In genomic region chr6:46861076-46861475, GRCm38 (mm10) we compare ENCODE assay signal across 20 mouse cellular contexts.
DNase-seq lines count a peak whose midpoint lies in the region; ATAC-seq and TF ChIP-seq lines count a peak whose summit lies in the region.
"Had no signal": no experiment of that assay in that cellular context is flagged by ENCODE, and none has a peak within 500 bp of the region (broad histone marks: within the 10 kb centered on the region; RNA-seq: fewer than 3 reads in every experiment).

No protein-coding gene starts in this region.

- no peak overlapping the region for H3K27ac ChIP-seq in hindbrain, embryonic 11.5 days (ENCODE audit: low read depth, low read length)
- H3K27ac ChIP-seq in hindbrain, postnatal 0 days = no peak overlapping the region
- H3K27ac ChIP-seq in midbrain, embryonic 14.5 days (replicated peaks; ENCODE audit: low read depth, low read length) = no peak overlapping the region; the same call in 1 of the 2 replicates
- H3K27ac ChIP-seq in midbrain, embryonic 11.5 days (ENCODE audit: low read depth, low read length) = no peak overlapping the region
- H3K27ac ChIP-seq in intestine, embryonic 16.5 days (ENCODE audit: low read length) = no peak overlapping the region
- no peak overlapping the region for H3K27ac ChIP-seq in embryonic facial prominence, embryonic 10.5 days (replicated peaks)
- H3K27ac ChIP-seq: forebrain, embryonic 13.5 days; limb, embryonic 10.5 days; lung, embryonic 15.5 days; midbrain, embryonic 12.5 days had no signal

- peak; percentile 4 for DNase-seq in hindbrain, embryonic 11.5 days (ENCODE audit: low spot score)
- no peak for DNase-seq in hindbrain, postnatal 0 days (ENCODE audit: low spot score)
- peak; percentile 31 for DNase-seq in midbrain, embryonic 14.5 days
- DNase-seq in midbrain, embryonic 11.5 days (ENCODE audit: low spot score, missing footprints) = no peak
- DNase-seq in embryo, embryonic 9.5 days (ENCODE audit: extremely low spot score) = peak; percentile 2
- no peak for DNase-seq in embryonic facial prominence, embryonic 10.5 days (ENCODE audit: low spot score)
- DNase-seq: adrenal gland, adult 2 months; cerebellum, adult 9-11 months; gastrocnemius, postnatal 25 days; heart, postnatal 14 days; kidney, postnatal 36 days; layer of hippocampus, adult 9-11 months; thymus, postnatal 14 days had no signal

- H3K9ac ChIP-seq in hindbrain, embryonic 11.5 days (ENCODE audit: low read depth, low read length) = no peak overlapping the region
- H3K9ac ChIP-seq in hindbrain, postnatal 0 days (replicated peaks; ENCODE audit: low read length) = no peak overlapping the region
- H3K9ac ChIP-seq in midbrain, embryonic 14.5 days (replicated peaks; ENCODE audit: low read length) = no peak overlapping the region
- no peak overlapping the region for H3K9ac ChIP-seq in midbrain, embryonic 11.5 days (ENCODE audit: low read length)
- no peak overlapping the region for H3K9ac ChIP-seq in intestine, embryonic 16.5 days (ENCODE audit: low read depth, low read length)
- H3K9ac ChIP-seq: forebrain, embryonic 13.5 days; lung, embryonic 15.5 days; midbrain, embryonic 12.5 days had no signal

- 10% methylated on average over 5 of the region's 5 CpGs for WGBS in hindbrain, embryonic 11.5 days
- 16% methylated on average over 5 of the region's 5 CpGs for WGBS in hindbrain, postnatal 0 days
- WGBS in midbrain, embryonic 14.5 days = 8% methylated on average over 5 of the region's 5 CpGs
- WGBS in midbrain, embryonic 11.5 days = 7% methylated on average over 5 of the region's 5 CpGs
- 19% methylated on average over 5 of the region's 5 CpGs for WGBS in intestine, embryonic 16.5 days
- WGBS in embryonic facial prominence, embryonic 10.5 days = 15% methylated on average over 5 of the region's 5 CpGs

- H3K4me1 ChIP-seq in hindbrain, embryonic 11.5 days (replicated peaks; ENCODE audit: control insufficient read depth, insufficient read depth, low read length) = no peaks in the 10 kb centered on the region
- no peaks in the 10 kb centered on the region for H3K4me1 ChIP-seq in hindbrain, postnatal 0 days (ENCODE audit: insufficient read depth, low read length)
- H3K4me1 ChIP-seq in midbrain, embryonic 14.5 days (ENCODE audit: control insufficient read depth, insufficient read depth, low read length) = peaks cover 4% of the 10 kb centered on the region; the same call in 1 of the 2 replicates
- H3K4me1 ChIP-seq in midbrain, embryonic 11.5 days (ENCODE audit: control insufficient read depth, insufficient read depth, low read length) = no peaks in the 10 kb centered on the region
- 0 out of 2 replicates have a peak, but pooled peaks cover 2% of the 10 kb centered on the region for H3K4me1 ChIP-seq in intestine, embryonic 16.5 days (ENCODE audit: control insufficient read depth, insufficient read depth, low read length)
- no peaks in the 10 kb centered on the region for H3K4me1 ChIP-seq in embryonic facial prominence, embryonic 10.5 days
- H3K4me1 ChIP-seq: lung, embryonic 15.5 days; midbrain, embryonic 12.5 days had no signal

- H3K36me3 ChIP-seq in hindbrain, embryonic 11.5 days (ENCODE audit: control insufficient read depth, insufficient read depth, low read length) = no peaks in the 10 kb centered on the region
- H3K36me3 ChIP-seq in hindbrain, postnatal 0 days (ENCODE audit: insufficient read depth, low read length) = no peaks in the 10 kb centered on the region
- H3K36me3 ChIP-seq in midbrain, embryonic 14.5 days (ENCODE audit: control insufficient read depth, insufficient read depth, low read length) = no peaks in the 10 kb centered on the region
- H3K36me3 ChIP-seq in midbrain, embryonic 11.5 days (ENCODE audit: control insufficient read depth, insufficient read depth, low read length) = no peaks in the 10 kb centered on the region
- no peaks in the 10 kb centered on the region for H3K36me3 ChIP-seq in intestine, embryonic 16.5 days (ENCODE audit: control insufficient read depth, insufficient read depth, low read length)
- H3K36me3 ChIP-seq in embryonic facial prominence, embryonic 10.5 days (replicated peaks) = no peaks in the 10 kb centered on the region
- H3K36me3 ChIP-seq: limb, embryonic 10.5 days; lung, embryonic 15.5 days; midbrain, embryonic 12.5 days had no signal

- H3K9me3 ChIP-seq in hindbrain, embryonic 11.5 days (ENCODE audit: control insufficient read depth, low read length) = no peaks in the 10 kb centered on the region
- H3K9me3 ChIP-seq in hindbrain, postnatal 0 days (ENCODE audit: low read length) = no peaks in the 10 kb centered on the region
- H3K9me3 ChIP-seq in midbrain, embryonic 14.5 days (ENCODE audit: control insufficient read depth, low read length) = no peaks in the 10 kb centered on the region
- H3K9me3 ChIP-seq in midbrain, embryonic 11.5 days (ENCODE audit: control insufficient read depth, low read length) = no peaks in the 10 kb centered on the region
- no peaks in the 10 kb centered on the region for H3K9me3 ChIP-seq in intestine, embryonic 16.5 days (ENCODE audit: control insufficient read depth, low read length)
- no peaks in the 10 kb centered on the region for H3K9me3 ChIP-seq in embryonic facial prominence, embryonic 10.5 days
- H3K9me3 ChIP-seq: forebrain, embryonic 13.5 days; limb, embryonic 10.5 days; lung, embryonic 15.5 days; midbrain, embryonic 12.5 days had no signal

- no peak overlapping the region for H3K4me2 ChIP-seq in hindbrain, embryonic 11.5 days (replicated peaks; ENCODE audit: low read depth, low read length)
- no peak overlapping the region for H3K4me2 ChIP-seq in hindbrain, postnatal 0 days (ENCODE audit: low read depth, low read length)
- no peak overlapping the region for H3K4me2 ChIP-seq in midbrain, embryonic 14.5 days (ENCODE audit: low read length)
- no peak overlapping the region for H3K4me2 ChIP-seq in midbrain, embryonic 11.5 days
- no peak overlapping the region for H3K4me2 ChIP-seq in intestine, embryonic 16.5 days (ENCODE audit: low read depth, low read length)
- H3K4me2 ChIP-seq: forebrain, embryonic 13.5 days; liver, embryonic 11.5 days; lung, embryonic 15.5 days; midbrain, embryonic 12.5 days had no signal

- ATAC-seq in hindbrain, embryonic 11.5 days (ENCODE audit: low FRiP score) = no peak
- no peak for ATAC-seq in hindbrain, postnatal 0 days
- no peak for ATAC-seq in midbrain, embryonic 14.5 days (ENCODE audit: low FRiP score, low TSS enrichment)
- no peak for ATAC-seq in midbrain, embryonic 11.5 days (ENCODE audit: low FRiP score)
- ATAC-seq in intestine, embryonic 16.5 days = peak; percentile 91
- ATAC-seq: forebrain, embryonic 13.5 days had no signal

- TF ChIP-seq CTCF in hindbrain, postnatal 0 days (IDR thresholded peaks at IDR 0.05; ENCODE audit: low read depth) = no peak

- no peaks in the 10 kb centered on the region for H3K27me3 ChIP-seq in hindbrain, embryonic 11.5 days (ENCODE audit: control insufficient read depth, insufficient read depth, low read length)
- no peaks in the 10 kb centered on the region for H3K27me3 ChIP-seq in hindbrain, postnatal 0 days (ENCODE audit: insufficient read depth, low read length)
- no peaks in the 10 kb centered on the region for H3K27me3 ChIP-seq in midbrain, embryonic 14.5 days (ENCODE audit: control insufficient read depth, insufficient read depth, low read length)
- H3K27me3 ChIP-seq in midbrain, embryonic 11.5 days (ENCODE audit: control insufficient read depth, insufficient read depth, low read length) = no peaks in the 10 kb centered on the region
- no peaks in the 10 kb centered on the region for H3K27me3 ChIP-seq in intestine, embryonic 16.5 days (replicated peaks; ENCODE audit: control insufficient read depth, insufficient read depth, low read length)
- no peaks in the 10 kb centered on the region for H3K27me3 ChIP-seq in embryonic facial prominence, embryonic 10.5 days (replicated peaks; ENCODE audit: low read depth, poor library complexity, severe bottlenecking)
- H3K27me3 ChIP-seq: forebrain, embryonic 13.5 days; lung, embryonic 15.5 days; midbrain, embryonic 12.5 days had no signal

- H3K4me3 ChIP-seq in hindbrain, embryonic 11.5 days (ENCODE audit: low read depth, low read length) = no peak overlapping the region
- H3K4me3 ChIP-seq in hindbrain, postnatal 0 days (ENCODE audit: low read length) = no peak overlapping the region
- no peak overlapping the region for H3K4me3 ChIP-seq in midbrain, embryonic 14.5 days (replicated peaks; ENCODE audit: low read depth, low read length)
- no peak overlapping the region for H3K4me3 ChIP-seq in midbrain, embryonic 11.5 days (ENCODE audit: low read depth, low read length)
- H3K4me3 ChIP-seq in intestine, embryonic 16.5 days (ENCODE audit: low read length) = no peak overlapping the region
- no peak overlapping the region for H3K4me3 ChIP-seq in embryonic facial prominence, embryonic 10.5 days
- H3K4me3 ChIP-seq: forebrain, embryonic 13.5 days; limb, embryonic 10.5 days; lung, embryonic 15.5 days; midbrain, embryonic 12.5 days; myocyte had no signal

Comparison
In these comparisons a context has a peak if more than half of its experiments do, and no peak if none do; other contexts are left out.
1. DNase-seq: peak in hindbrain, embryonic 11.5 days (single experiment), midbrain, embryonic 14.5 days (single experiment) and embryo, embryonic 9.5 days (single experiment); none in hindbrain, postnatal 0 days (single experiment), midbrain, embryonic 11.5 days (single experiment) and embryonic facial prominence, embryonic 10.5 days (single experiment).